ENCODE assay signal across 9 mouse cellular contexts in genomic region chr3:101304156-101304555, GRCm38 (mm10). TPM values are rescaled to one million over a fixed set of nuclear protein-coding genes. Genes with fewer than 3 reads are reported as not detected.
DNase-seq lines count a peak whose midpoint lies in the region; ATAC-seq and TF ChIP-seq lines count a peak whose summit lies in the region.
"Had no signal": no experiment of that assay in that cellular context is flagged by ENCODE, and none has a peak within 500 bp of the region (broad histone marks: within the 10 kb centered on the region; RNA-seq: fewer than 3 reads in every experiment).

No protein-coding gene starts in this region.

- DNase-seq in left cerebral cortex, adult 18-20 months (ENCODE audit: low spot score in 2 of 2) = peak; percentile 65 to 72
- no peak for DNase-seq in left cerebral cortex, adult 11 months (ENCODE audit: low spot score)
- peak; percentile 87 for DNase-seq in forebrain, postnatal 0 days
- DNase-seq in left cerebral cortex, adult 2 months (ENCODE audit: extremely low spot score in 1 of 2, low spot score in 2 of 2) = peak; percentile 66 to 79
- peak; percentile 82 for DNase-seq in naive thymus-derived CD4-positive, alpha-beta T cell, adult 2 months (ENCODE audit: low read depth)
- DNase-seq in thymus, postnatal 0 days (ENCODE audit: low spot score) = peak; percentile 88

- WGBS in forebrain, postnatal 0 days = 16% methylated on average over 8 of the region's 8 CpGs
- 14% methylated on average over 8 of the region's 8 CpGs for WGBS in hindbrain, embryonic 16.5 days

- no peak overlapping the region for H3K4me3 ChIP-seq in forebrain, postnatal 0 days (ENCODE audit: low read depth, low read length)
- H3K4me3 ChIP-seq in hindbrain, embryonic 16.5 days (ENCODE audit: low read length) = no peak overlapping the region
- no peak overlapping the region for H3K4me3 ChIP-seq in left cerebral cortex, adult 2 months
- H3K4me3 ChIP-seq: myocyte had no signal

- peak; percentile 78 for TF ChIP-seq CTCF in forebrain, postnatal 0 days (IDR thresholded peaks at IDR 0.05; ENCODE audit: low read depth)
- TF ChIP-seq CTCF in left cerebral cortex, adult 2 months (IDR thresholded peaks at IDR 0.05) = peak; percentile 73

- no peak overlapping the region for H3K9ac ChIP-seq in forebrain, postnatal 0 days
- no peak overlapping the region for H3K9ac ChIP-seq in hindbrain, embryonic 16.5 days (ENCODE audit: low read depth, low read length)

- H3K36me3 ChIP-seq in forebrain, postnatal 0 days (ENCODE audit: insufficient read depth) = no peaks in the 10 kb centered on the region
- H3K36me3 ChIP-seq in hindbrain, embryonic 16.5 days (ENCODE audit: control insufficient read depth, insufficient read depth, low read length) = no peaks in the 10 kb centered on the region

- no peaks in the 10 kb centered on the region for H3K27me3 ChIP-seq in forebrain, postnatal 0 days (ENCODE audit: insufficient read depth, low read length)
- H3K27me3 ChIP-seq in hindbrain, embryonic 16.5 days (replicated peaks; ENCODE audit: control insufficient read depth, insufficient read depth, low read length) = no peaks in the 10 kb centered on the region

- H3K9me3 ChIP-seq in forebrain, postnatal 0 days (ENCODE audit: low read length) = no peaks in the 10 kb centered on the region
- H3K9me3 ChIP-seq in hindbrain, embryonic 16.5 days (ENCODE audit: control insufficient read depth, low read length) = no peaks in the 10 kb centered on the region

- no peak overlapping the region for H3K4me2 ChIP-seq in forebrain, postnatal 0 days (ENCODE audit: low read depth)
- H3K4me2 ChIP-seq in hindbrain, embryonic 16.5 days (ENCODE audit: low read length) = no peak overlapping the region

- peak; percentile 21; the same call in 1 of the 2 replicates for ATAC-seq in cerebellum, adult (ENCODE audit: insufficient number of reproducible peaks, low FRiP score, low TSS enrichment)
- ATAC-seq in forebrain, postnatal 0 days = peak; percentile 21; the same call in 1 of the 2 replicates
- peak; percentile 49 for ATAC-seq in hindbrain, embryonic 16.5 days

- 0 out of 2 replicates have a peak, but pooled peaks cover 6% of the 10 kb centered on the region for H3K4me1 ChIP-seq in forebrain, postnatal 0 days (ENCODE audit: insufficient read depth)
- peaks cover 20% of the 10 kb centered on the region for H3K4me1 ChIP-seq in hindbrain, embryonic 16.5 days (ENCODE audit: control insufficient read depth, insufficient read depth, low read depth, low read length)

- H3K27ac ChIP-seq in forebrain, postnatal 0 days (ENCODE audit: low read depth, low read length) = no peak overlapping the region
- no peak overlapping the region; the same call in 1 of the 2 replicates for H3K27ac ChIP-seq in hindbrain, embryonic 16.5 days (ENCODE audit: low read depth, low read length)
- H3K27ac ChIP-seq in left cerebral cortex, adult 2 months = no peak overlapping the region

- intact Hi-C loops in left cerebral cortex, adult 2 months (cut with DNase I) = loop anchor here (1.0 kb wide), 1 partner anchor 158 kb away; no protein-coding TSS in a partner anchor

RNA-seq across cellular contexts. Expression of gene Cd2, which starts 16.4 kb away (rescaled TPM):
- total RNA-seq in left cerebral cortex, adult 18-20 months (2021) = not detected
- total RNA-seq in forebrain, postnatal 0 days (2014; rRNA removed) = 0.69 TPM in 1 of 2 replicates, not detected in the other
- 0.16 and 0.35 TPM in 2 replicates for polyA plus RNA-seq in forebrain, postnatal 0 days (2015; fragmentation: Nextera tagmentation; extraction: Ambion mirVana)
- polyA plus RNA-seq in hindbrain, embryonic 16.5 days (2015; fragmentation: Nextera tagmentation; extraction: Ambion mirVana) = 0.14 TPM in 1 of 2 replicates, not detected in the other
- total RNA-seq in left cerebral cortex, adult 2 months (2021) = not detected
- polyA plus RNA-seq in thymus, postnatal 0 days (2015; fragmentation: Nextera tagmentation; extraction: Ambion mirVana) = 236 and 256 TPM in 2 replicates
- polyA plus RNA-seq: myocyte had no signal
